Mouse (Mus musculus) liver, embryonic 12.5 days (tissue): ENCODE measurements at regions not wholly inside any gene's neighbourhood (a gene's known extent, or its start where the extent isn't known, plus 50 kb on each side); places are given as distances from the start of the nearest gene placed in this dataset.
A peak's percentile ranks its signal among the peaks of the same experiment; 100 is the strongest.

Experiments
- ATAC-seq: fragments of 200-750 bp; cut with Nextera tagmentation; 2 replicates; pipeline ENCODE4 v1.8.0; 2017; ENCODE audit warnings: moderate number of reproducible peaks, mild to moderate bottlenecking, moderate library complexity
- H3K27ac ChIP-seq: fragments of 300-500 bp; sonication (generic); 2 replicates; pipeline ENCODE4 v1.5.1; 2016; ENCODE audit warnings: mild to moderate bottlenecking
- H3K27me3 ChIP-seq: fragments of 300-500 bp; sonication (generic); replicated peaks from 2 replicates; pipeline ENCODE4 v1.6.1; 2016; ENCODE audit warnings: mild to moderate bottlenecking, moderate library complexity
- H3K36me3 ChIP-seq: fragments of 300-500 bp; sonication (generic); 2 replicates; pipeline ENCODE4 v1.6.1; 2016; ENCODE audit warnings: mild to moderate bottlenecking, moderate library complexity
- H3K4me1 ChIP-seq: fragments of 300-500 bp; sonication (generic); 2 replicates; pipeline ENCODE4 v1.6.1; 2016
- H3K4me2 ChIP-seq: fragments of 300-500 bp; sonication (generic); 2 replicates; pipeline ENCODE4 v1.6.1; 2016; ENCODE audit warnings: mild to moderate bottlenecking, moderate library complexity
- H3K4me3 ChIP-seq: fragments of 300-500 bp; sonication (generic); 2 replicates; pipeline ENCODE4 v1.5.1; 2016; ENCODE audit warnings: mild to moderate bottlenecking, moderate library complexity
- H3K9ac ChIP-seq: fragments of 300-500 bp; sonication (generic); 2 replicates; pipeline ENCODE4 v1.6.1; 2016; ENCODE audit warnings: mild to moderate bottlenecking, moderate library complexity
- H3K9me3 ChIP-seq: fragments of 300-500 bp; sonication (generic); replicated peaks from 2 replicates; pipeline ENCODE4 v1.6.1; 2016; ENCODE audit warnings: mild to moderate bottlenecking, moderate library complexity
- whole genome bisulfite sequencing: fragments of 180-500 bp; shearing (Covaris S2); methylation state at CpG from one replicate; pipeline ENCODE4 v1.1.7; 2016; ENCODE audit not compliant: insufficient replicate concordance; 5-methylcytosine and 5-hydroxymethylcytosine counted together

DNA sequence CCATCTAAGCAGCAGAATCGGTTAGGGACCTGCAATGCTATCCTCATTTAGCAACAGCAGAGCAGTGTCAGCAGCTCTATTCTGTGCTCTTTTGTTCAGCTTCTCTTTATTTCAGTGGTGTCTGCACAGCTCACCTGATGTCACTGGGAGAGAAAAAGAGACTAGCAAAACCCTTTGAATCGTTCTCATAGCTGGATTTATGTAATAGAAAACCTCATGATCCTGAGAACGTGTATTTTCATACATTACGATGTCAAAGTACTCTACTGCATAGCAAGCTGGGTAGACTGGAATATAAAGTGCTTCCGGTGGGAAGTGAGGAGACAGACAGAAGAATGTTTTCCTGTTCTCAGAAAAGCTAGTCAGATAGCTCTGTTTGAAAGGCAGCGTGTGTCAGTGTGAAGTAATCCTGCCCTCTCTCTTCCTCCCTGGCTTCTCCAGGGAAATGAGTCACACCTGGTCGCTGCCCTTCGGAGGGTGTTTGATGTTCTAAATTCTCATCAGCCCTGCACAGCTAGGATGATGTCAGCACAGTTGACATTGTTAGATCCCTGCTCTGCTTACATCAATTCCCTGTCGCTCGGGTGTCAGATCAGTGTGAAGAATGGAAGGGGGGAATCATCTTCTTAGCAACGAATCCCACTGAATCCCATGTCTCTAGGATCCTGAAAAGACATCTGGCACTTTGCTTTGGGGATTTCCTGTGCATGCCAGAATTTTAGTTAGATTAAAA, 129.6 kb upstream of the Zbtb20 start:
- no peak for ATAC-seq
- Histone ChIP-seq H3K27me3 (no peaks in the 10 kb centered on the region), H3K9me3 (no peaks in the 10 kb centered on the region), H3K4me1 (no peaks in the 10 kb centered on the region), H3K9ac (no peak overlapping the region), H3K4me2 (no peak overlapping the region), H3K36me3 (no peaks in the 10 kb centered on the region), H3K27ac (no peak overlapping the region), H3K4me3 (no peak overlapping the region)
- WGBS: 36% methylated on average over 11 of the region's 11 CpGs

DNA sequence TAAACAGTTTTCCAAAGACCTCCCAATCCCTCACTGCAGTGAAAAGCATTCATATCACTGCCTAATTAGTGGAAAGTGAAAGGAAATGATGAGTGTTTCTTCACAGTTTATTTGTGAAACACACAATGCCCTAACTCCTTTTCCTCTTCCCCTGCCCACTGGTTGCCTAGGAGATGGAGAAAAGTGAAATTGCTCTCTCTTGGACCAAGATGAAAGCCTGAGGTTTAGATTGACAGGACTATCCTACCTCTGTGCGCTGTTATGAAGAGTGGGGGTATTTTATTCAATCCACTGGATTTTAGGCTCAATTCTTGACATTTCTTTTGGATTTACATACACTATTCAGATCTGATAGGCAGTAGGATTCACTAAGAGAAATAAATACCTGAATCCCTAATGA, 132.1 kb upstream of the Zbtb20 start:
- no peak overlapping the region for H3K4me3 ChIP-seq
- no peak overlapping the region for H3K4me2 ChIP-seq
- 69% methylated on average over 1 of the region's 1 CpGs for WGBS
- no peaks in the 10 kb centered on the region for H3K4me1 ChIP-seq
- H3K36me3 ChIP-seq: no peaks in the 10 kb centered on the region
- H3K27me3 ChIP-seq: no peaks in the 10 kb centered on the region
- H3K27ac ChIP-seq: no peak overlapping the region
- H3K9ac ChIP-seq: no peak overlapping the region
- no peaks in the 10 kb centered on the region for H3K9me3 ChIP-seq
- no peak for ATAC-seq

DNA sequence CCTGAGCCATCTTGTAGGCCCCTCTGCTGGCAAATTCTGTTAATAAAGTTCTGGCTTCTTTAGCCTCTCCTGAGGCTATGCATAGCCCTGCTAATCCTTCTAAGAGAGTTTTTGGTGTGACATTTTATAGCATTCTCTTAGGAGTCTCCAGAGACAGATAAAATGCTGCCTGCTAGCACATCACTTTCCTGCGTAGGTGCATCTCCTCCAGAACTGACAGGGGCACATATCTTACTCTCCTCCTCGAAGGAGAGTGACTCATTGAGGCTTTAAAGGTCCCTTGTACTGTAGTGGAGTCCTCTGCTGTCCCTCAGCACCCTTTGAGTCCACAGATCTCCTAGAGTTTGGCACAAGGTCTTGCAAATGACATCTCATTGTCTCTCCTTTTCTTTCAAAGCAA, 132.6 kb upstream of the Zbtb20 start:
- H3K27me3 ChIP-seq: no peaks in the 10 kb centered on the region
- no peaks in the 10 kb centered on the region for H3K9me3 ChIP-seq

DNA sequence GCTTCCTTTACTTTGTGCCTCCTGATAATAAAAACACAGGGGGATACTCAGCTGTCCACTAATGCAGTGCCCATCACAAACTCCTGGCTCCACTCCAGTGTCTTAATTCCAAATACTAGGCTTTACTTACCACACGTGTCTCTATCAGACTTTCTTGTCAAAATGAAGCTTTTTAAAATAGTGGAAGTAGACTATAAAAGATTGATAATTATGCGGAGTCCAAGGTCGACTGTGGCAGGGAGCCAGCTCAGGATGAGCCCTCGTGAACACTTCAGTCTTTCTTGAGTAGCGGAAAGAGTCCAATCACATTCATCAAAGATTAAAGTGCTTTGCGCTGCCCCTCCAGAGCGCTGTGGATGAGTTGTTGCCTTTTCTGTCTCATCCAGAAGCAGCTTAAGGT, 147.9 kb upstream of the Zbtb20 start:
- 78% methylated on average over 7 of the region's 7 CpGs for WGBS
- no peaks in the 10 kb centered on the region for H3K4me1 ChIP-seq
- ATAC-seq: no peak

More for the DNA sequence above, 132.6 kb upstream of the Zbtb20 start:
- H3K4me1 ChIP-seq: no peaks in the 10 kb centered on the region
- no peaks in the 10 kb centered on the region for H3K36me3 ChIP-seq
- ATAC-seq: no peak
- H3K9ac ChIP-seq: no peak overlapping the region
- WGBS: 40% methylated on average over 2 of the region's 2 CpGs
- H3K4me3 ChIP-seq: no peak overlapping the region
- H3K4me2 ChIP-seq: no peak overlapping the region
- H3K27ac ChIP-seq: no peak overlapping the region

GRCm38 (mm10) chr16:42719915-42720314, 155.8 kb upstream of the Zbtb20 start:
- Histone ChIP-seq H3K4me1 (no peaks in the 10 kb centered on the region), H3K4me3 (no peak overlapping the region), H3K27me3 (no peaks in the 10 kb centered on the region), H3K4me2 (no peak overlapping the region), H3K36me3 (no peaks in the 10 kb centered on the region), H3K27ac (no peak overlapping the region), H3K9ac (no peak overlapping the region), H3K9me3 (no peaks in the 10 kb centered on the region)
- WGBS: 62% methylated on average over 3 of the region's 3 CpGs
- ATAC-seq: no peak

More for the DNA sequence above, 147.9 kb upstream of the Zbtb20 start:
- Histone ChIP-seq H3K36me3 (no peaks in the 10 kb centered on the region), H3K9me3 (no peaks in the 10 kb centered on the region), H3K9ac (no peak overlapping the region), H3K27ac (no peak overlapping the region), H3K4me2 (no peak overlapping the region), H3K27me3 (no peaks in the 10 kb centered on the region), H3K4me3 (no peak overlapping the region)

- Histone ChIP-seq H3K27me3 (no peaks in the 10 kb centered on the region), H3K36me3 (no peaks in the 10 kb centered on the region), H3K9ac (no peak overlapping the region), H3K4me2 (no peak overlapping the region), H3K4me1 (no peaks in the 10 kb centered on the region), H3K4me3 (no peak overlapping the region), H3K27ac (no peak overlapping the region), H3K9me3 (no peaks in the 10 kb centered on the region)
- 69% methylated on average over 7 of the region's 7 CpGs for WGBS
- ATAC-seq: no peak
Observed at GRCm38 (mm10) chr16:42718452-42718851, 157.2 kb upstream of the Zbtb20 start.

GRCm38 (mm10) chr16:42717828-42718412, 157.8 kb upstream of the Zbtb20 start:
- ATAC-seq: no peak
- WGBS: 70% methylated on average over 7 of the region's 7 CpGs
- no peaks in the 10 kb centered on the region for H3K9me3 ChIP-seq
- H3K9ac ChIP-seq: no peak overlapping the region
- H3K27ac ChIP-seq: no peak overlapping the region
- no peaks in the 10 kb centered on the region for H3K4me1 ChIP-seq
- H3K36me3 ChIP-seq: no peaks in the 10 kb centered on the region
- H3K4me2 ChIP-seq: no peak overlapping the region
- H3K4me3 ChIP-seq: no peak overlapping the region
- no peaks in the 10 kb centered on the region for H3K27me3 ChIP-seq

DNA sequence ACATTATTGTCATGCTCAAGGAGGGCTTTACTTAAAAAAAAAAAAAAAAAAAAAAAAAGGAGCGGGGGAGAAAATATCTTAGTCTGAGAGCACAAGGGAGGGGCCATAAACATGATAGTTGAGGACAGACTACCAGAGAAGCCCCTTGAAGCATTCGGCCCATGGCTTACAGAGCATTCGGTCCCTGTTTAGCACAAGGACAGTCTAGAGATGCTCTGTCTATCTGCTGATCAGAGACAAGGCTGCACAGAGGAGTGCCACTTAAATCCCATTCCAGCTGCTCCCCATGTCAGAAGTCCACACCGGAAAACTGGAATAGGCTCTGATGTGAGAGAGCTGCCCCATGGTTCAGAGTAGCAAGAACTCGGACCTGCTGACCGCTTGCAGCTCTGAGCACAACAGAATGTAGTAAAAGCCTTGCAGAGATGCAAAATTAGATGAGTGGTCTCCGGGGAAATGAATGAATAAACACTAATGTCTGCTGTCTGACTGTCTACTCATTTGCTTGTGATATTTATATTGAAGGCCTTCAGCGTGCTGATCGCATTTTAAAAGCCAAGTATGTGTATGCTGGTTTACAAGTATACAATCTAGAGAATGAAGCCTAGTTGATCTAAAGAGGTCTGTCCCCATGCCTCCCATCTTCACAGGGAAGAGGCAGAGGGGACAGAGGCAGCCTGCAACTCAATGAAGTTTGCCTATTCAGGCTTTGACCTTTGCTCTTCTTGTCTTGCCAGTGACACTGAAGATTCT, 158.4 kb upstream of the Zbtb20 start:
- no peak overlapping the region for H3K4me2 ChIP-seq
- 65% methylated on average over 9 of the region's 9 CpGs for WGBS
- ATAC-seq: no peak
- H3K4me3 ChIP-seq: no peak overlapping the region
- no peaks in the 10 kb centered on the region for H3K9me3 ChIP-seq
- no peak overlapping the region for H3K27ac ChIP-seq
- no peak overlapping the region for H3K9ac ChIP-seq
- no peaks in the 10 kb centered on the region for H3K4me1 ChIP-seq
- no peaks in the 10 kb centered on the region for H3K27me3 ChIP-seq
- H3K36me3 ChIP-seq: no peaks in the 10 kb centered on the region

DNA sequence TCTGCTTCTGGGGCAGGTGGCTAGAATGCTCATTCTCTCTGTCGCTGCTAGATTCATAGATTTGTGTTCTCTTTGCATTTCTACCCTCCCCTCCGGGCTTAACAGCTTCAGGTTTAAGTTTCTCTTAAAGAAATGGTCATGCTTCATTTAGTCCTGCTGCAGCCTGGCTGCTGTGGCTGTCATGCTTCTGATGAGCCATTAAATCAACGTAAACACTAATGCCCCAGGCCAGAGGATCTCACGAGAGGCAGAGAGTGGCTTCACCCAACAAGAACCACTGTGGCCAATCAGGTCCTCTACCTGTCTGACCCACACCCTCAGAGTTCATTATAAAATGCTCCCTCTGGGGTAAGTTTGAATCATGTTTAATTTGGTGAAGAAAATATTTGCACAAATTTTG, 173.0 kb upstream of the Zbtb20 start:
- H3K4me3 ChIP-seq: no peak overlapping the region
- 48% methylated on average over 4 of the region's 4 CpGs for WGBS
- ATAC-seq: no peak

DNA sequence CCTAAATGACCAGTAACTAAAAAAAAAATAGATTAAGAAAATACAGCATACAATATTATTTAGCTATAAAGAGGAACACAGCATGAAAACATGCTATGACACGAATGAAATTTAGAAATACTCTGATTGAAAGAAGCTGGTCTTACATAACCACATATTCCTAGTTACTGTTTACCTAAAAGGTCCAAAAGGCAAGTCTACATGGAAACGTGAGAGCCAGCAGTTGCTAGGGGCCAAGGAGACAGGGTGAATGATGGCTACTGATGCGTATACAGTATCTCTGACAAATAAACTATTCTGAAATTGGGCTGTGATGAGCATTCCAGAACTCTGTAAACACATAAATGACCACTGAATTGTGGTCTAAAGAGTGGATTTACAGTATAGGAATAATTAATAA, 194.5 kb upstream of the Zbtb20 start:
- Histone ChIP-seq H3K4me2 (no peak overlapping the region), H3K36me3 (no peaks in the 10 kb centered on the region), H3K9me3 (no peaks in the 10 kb centered on the region), H3K27ac (no peak overlapping the region), H3K4me3 (no peak overlapping the region), H3K9ac (no peak overlapping the region), H3K27me3 (no peaks in the 10 kb centered on the region), H3K4me1 (no peaks in the 10 kb centered on the region)
- ATAC-seq: no peak
- WGBS: 52% methylated on average over 3 of the region's 3 CpGs

More for the DNA sequence above, 173.0 kb upstream of the Zbtb20 start:
- Histone ChIP-seq H3K36me3 (no peaks in the 10 kb centered on the region), H3K27me3 (no peaks in the 10 kb centered on the region), H3K4me2 (no peak overlapping the region), H3K4me1 (no peaks in the 10 kb centered on the region), H3K9ac (no peak overlapping the region), H3K9me3 (no peaks in the 10 kb centered on the region), H3K27ac (no peak overlapping the region)

DNA sequence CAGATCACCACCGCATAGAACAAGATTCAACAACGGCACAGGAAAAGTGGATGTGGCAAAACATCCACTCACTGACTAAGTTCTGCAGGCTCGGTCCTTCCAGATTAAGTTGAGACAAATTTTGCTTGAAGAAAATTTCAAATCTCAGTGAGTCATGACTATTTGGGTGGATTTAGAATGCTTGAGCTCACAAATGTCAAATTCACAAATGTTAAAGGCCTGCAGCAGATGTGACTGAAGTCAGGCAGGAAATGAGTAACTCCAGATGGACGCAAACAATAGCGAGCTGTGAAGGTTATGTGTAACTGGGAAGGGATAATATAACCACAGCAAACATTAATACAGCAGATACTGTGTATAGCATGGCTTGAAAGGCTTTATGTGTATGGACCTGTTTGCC, 198.5 kb upstream of the Zbtb20 start:
- Histone ChIP-seq H3K9me3 (no peaks in the 10 kb centered on the region), H3K4me3 (no peak overlapping the region), H3K36me3 (no peaks in the 10 kb centered on the region), H3K4me1 (no peaks in the 10 kb centered on the region), H3K4me2 (no peak overlapping the region), H3K27ac (peak overlapping the region; percentile 36; the same call in 1 of the 2 replicates), H3K9ac (no peak overlapping the region), H3K27me3 (no peaks in the 10 kb centered on the region)
- ATAC-seq: no peak
- WGBS: 43% methylated on average over 5 of the region's 5 CpGs

DNA sequence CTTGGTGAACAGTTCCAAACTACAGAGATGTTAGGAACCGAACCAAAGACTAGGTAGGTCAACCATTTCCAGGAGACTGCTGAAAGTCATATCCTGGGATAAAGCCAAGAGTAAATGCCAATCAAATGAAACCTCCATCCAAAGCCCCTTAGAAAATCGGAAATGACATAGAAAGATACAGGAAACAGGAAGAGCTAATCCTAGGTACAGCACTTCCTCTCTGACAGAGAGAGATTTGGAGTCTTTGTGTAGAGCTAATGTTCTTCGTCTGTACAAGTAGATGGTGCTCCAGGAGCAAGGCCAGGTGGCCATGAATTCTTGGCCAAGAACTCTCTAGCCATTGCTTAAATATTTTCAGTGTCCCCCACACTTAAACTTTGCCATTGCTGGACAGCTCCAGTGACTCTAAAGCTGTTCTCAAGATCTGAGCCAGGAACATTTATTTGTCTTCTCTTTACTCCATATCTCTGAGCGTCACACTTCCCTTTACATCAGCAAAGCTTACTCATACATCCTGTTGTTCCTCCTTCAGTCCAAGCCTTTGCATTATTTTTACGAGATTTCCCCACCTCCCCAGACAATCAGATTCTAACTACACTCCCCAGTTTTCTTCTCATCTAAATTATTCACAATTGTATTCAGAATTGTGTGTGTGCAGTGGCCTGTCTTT, 199.1 kb upstream of the Zbtb20 start:
- Histone ChIP-seq H3K4me2 (no peak overlapping the region), H3K27me3 (no peaks in the 10 kb centered on the region), H3K36me3 (no peaks in the 10 kb centered on the region), H3K4me1 (no peaks in the 10 kb centered on the region), H3K9me3 (no peaks in the 10 kb centered on the region), H3K27ac (peak overlapping the region; percentile 36; the same call in 1 of the 2 replicates), H3K4me3 (no peak overlapping the region), H3K9ac (no peak overlapping the region)
- 26% methylated on average over 5 of the region's 5 CpGs for WGBS
- ATAC-seq: no peak
